Mouse (Mus musculus) stomach, postnatal 0 days (tissue): ENCODE data around the gene Wbp2nl.

Source experiments
- CTCF ChIP-seq: IDR thresholded peaks from 2 replicates; pipeline ENCODE4 v1.5.1; 2016; ENCODE audit warnings: antibody characterized with exemption, low read depth, mild to moderate bottlenecking, moderate library complexity
- EP300 ChIP-seq: optimal IDR thresholded peaks from 2 replicates; pipeline ENCODE3; 2016; ENCODE audit warnings: antibody characterized with exemption

DNA sequence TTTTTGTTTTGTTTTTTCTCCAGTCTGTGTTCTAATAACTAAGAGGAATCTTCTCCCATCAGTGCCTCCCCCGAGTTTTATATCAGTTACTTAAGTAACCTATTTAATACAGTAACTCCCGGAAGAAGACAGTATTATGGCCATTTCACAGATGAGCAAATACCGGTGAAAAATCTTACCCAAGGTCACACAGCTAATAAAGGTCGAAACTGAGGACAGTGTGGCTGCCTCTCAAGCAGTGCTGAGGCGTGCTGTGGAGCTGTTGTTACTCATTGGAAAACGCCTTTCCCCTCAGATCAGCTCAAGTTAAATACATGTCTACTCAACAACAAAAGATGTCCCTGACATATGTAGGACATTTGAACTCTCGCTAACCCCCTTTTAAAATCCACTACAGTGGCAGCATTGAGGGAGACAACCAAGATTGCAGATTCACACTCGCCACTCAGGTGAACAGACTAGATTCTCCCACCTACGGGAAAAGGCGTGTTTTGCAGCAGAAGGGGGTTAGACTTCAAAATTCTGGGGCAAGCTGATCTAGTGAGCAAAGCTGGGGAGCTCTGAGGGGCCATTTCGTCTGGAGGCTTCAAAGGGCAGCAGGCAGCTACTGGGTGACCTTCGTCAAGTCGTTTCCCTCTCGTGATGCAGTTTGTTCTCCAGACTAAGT is 54.5 kb downstream of the Wbp2nl start:
- TF ChIP-seq CTCF (no peak), EP300 (no peak)
